Mouse (Mus musculus) right cerebral cortex, postnatal 36 days (tissue): ENCODE data around the gene Slc25a47.

Experiments
- DNase-seq, 2 experiments: peaks; one replicate each; pipeline ENCODE4 v3.0.0; 2022; ENCODE audit warnings: low spot score in 2 of 2, mixed read lengths in 1 of 2

Slc25a47 gene

GRCm38 (mm10) chr12:108906398-108906797 lies 70.6 kb downstream of the Slc25a47 start:
- DNase-seq, result no peak
